Mouse (Mus musculus): ENCODE results near the gene Tceal7. TPM values are rescaled to one million over a fixed set of nuclear protein-coding genes. Genes with fewer than 3 reads are reported as not detected.
"Not testable (repeated sequence)": the region's sequence is repeated elsewhere in the genome, so short reads cannot be mapped to it uniquely, and the experiment has no call there.

Tceal7 gene
- polyA plus RNA-seq, 1 experiment from 2014 or later: 12.1 TPM

DNA sequence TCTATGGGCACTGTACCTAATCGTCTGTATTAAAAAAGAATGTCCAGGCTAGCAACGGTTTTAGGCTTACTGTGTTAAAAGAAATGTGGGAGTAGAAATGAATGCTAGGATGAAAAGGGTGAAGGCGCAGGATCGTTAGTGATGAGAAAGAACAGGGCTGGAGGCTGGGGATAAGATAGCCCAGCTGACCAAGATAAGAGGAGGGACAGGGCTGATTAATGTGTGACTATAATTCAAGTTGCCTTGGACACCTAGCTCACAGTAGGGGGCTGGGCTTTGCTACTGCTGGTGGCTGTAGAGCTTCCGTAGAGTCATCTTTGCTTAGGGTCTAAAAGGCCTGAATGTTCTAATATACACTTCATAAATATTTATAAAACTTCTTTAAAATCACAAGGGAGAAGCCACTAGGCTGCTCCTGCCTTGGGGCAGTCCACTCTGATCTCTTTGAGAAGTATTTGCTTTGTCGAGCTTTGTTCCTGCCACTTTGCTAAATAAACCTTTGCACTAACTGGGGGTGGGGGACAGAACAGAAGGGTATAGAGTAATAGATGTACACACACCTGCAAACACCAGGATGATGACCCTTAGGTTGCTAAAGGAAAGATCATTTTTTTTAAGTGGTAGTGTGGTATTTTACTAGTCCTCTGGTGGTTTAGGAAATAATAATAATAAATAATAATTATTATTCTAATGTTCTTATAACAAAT lies 37.6 kb downstream of the Tceal7 start:
- ATAC-seq (ENCODE audit: insufficient number of reproducible peaks, insufficient read depth, low FRiP score, low TSS enrichment): no peak
- Histone ChIP-seq H3K27ac (no peak overlapping the region), H3K27me3 (no peaks in the 10 kb centered on the region), H3K36me3 (no peaks in the 10 kb centered on the region), H3K9ac (no peak overlapping the region), H3K9me3 (no peaks in the 10 kb centered on the region), H3K4me2 (replicated peaks) (no peak overlapping the region), H3K4me1 (no peaks in the 10 kb centered on the region), H3K4me3 (no peak overlapping the region)
- 75% methylated on average over 6 of the region's 6 CpGs for WGBS

DNA sequence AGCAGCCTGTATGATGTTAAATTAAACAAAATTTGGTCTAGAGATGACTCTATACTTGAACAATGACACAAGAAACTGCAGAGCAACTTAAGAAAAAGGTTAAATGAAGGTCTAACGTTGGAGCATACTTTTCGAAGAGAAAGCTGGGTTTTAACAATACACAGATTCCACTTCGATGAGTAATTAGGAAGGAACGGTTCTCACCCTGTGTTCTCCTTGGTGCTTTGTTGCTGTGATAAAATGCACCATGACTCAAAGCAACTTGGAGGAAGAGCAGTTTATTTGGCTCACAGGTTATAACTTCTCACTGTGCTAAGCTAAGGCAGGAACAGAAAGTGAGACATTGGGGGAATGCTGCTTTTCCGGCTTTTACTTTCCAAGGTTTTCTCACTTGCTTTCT lies 53.1 kb downstream of the Tceal7 start:
- no peaks in the 10 kb centered on the region for H3K27me3 ChIP-seq
- H3K9ac ChIP-seq: no peak overlapping the region
- H3K36me3 ChIP-seq: no peaks in the 10 kb centered on the region
- H3K9me3 ChIP-seq: no peaks in the 10 kb centered on the region
- H3K4me3 ChIP-seq: no peak overlapping the region
- no peak overlapping the region for H3K4me2 ChIP-seq (replicated peaks)
- no peak overlapping the region for H3K27ac ChIP-seq
- 0 out of 2 replicates have a peak, but pooled peaks cover 3% of the 10 kb centered on the region for H3K4me1 ChIP-seq
- no peak for ATAC-seq (ENCODE audit: insufficient number of reproducible peaks, insufficient read depth, low FRiP score, low TSS enrichment)
- 76% methylated on average over 5 of the region's 5 CpGs for WGBS

DNA sequence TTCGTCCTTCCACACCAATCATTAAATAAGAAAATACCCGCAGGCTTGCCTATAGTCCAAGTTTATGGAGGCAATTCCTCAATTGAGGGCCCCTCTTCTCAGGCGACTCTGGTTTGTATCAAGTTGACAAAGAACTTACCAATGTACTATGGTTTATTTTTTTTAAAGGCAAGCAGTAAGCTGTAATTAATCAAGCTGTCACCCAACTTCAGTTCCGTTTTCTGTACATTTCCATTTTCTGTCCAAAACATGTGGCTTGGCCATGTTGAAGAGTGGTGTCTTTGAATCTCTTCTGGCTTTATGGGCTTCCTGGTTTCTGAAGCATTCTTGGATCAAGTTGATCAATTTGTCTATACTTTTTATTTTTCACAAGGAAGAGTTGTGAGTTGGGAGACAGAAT lies 53.6 kb downstream of the Tceal7 start:
- H3K36me3 ChIP-seq: no peaks in the 10 kb centered on the region
- H3K4me2 ChIP-seq (replicated peaks): no peak overlapping the region
- 74% methylated on average over 4 of the region's 4 CpGs for WGBS
- no peak overlapping the region for H3K9ac ChIP-seq
- 0 out of 2 replicates have a peak, but pooled peaks cover 3% of the 10 kb centered on the region for H3K4me1 ChIP-seq
- no peaks in the 10 kb centered on the region for H3K27me3 ChIP-seq
- H3K4me3 ChIP-seq: no peak overlapping the region
- no peak overlapping the region for H3K27ac ChIP-seq
- no peaks in the 10 kb centered on the region for H3K9me3 ChIP-seq
- ATAC-seq (ENCODE audit: insufficient number of reproducible peaks, insufficient read depth, low FRiP score, low TSS enrichment): no peak

DNA sequence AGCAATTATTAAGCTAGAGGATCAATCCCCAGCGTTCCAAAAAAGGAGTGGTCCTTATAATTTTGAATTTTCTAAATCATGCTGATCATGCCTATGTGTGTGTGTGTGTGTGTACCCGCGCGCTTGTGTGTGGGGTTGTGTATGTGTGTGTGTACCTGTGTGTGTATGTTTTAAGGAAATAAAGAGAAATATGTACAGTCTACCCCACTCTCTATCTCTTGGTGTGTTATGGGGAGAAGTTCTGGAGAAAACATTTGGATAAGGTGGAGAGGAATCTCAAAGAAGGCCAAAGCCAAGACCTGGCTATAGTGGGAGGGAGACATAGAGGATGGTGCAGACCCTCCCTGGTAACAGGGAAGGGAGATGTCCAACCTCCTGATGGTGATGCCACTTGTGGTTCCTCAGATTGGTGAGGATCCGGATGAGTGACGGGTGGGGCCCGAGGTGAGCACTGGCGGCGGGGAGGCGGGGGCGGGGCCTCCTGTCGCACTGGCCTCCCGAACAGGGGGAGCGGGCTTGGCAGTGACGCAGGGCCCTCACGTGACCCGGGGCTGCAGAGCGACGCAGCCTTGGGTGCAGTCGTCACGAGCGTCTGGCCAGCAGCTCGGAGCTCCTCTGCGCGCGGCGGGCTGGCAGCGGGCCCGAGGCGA lies 55.3 kb downstream of the Tceal7 start, which contains the start of gene Bex3:
Gene Bex3, plus strand, starts transcription at position 511 of the 650 bp plus-strand sequence.
- not testable (repeated sequence) for H3K27me3 ChIP-seq, H3K4me1 ChIP-seq, H3K9me3 ChIP-seq, H3K36me3 ChIP-seq, H3K27ac ChIP-seq
- Histone ChIP-seq H3K4me2 (replicated peaks) (peak within 1 kb of the TSS; percentile 41), H3K4me3 (peak within 1 kb of the TSS; percentile 41), H3K9ac (peak within 1 kb of the TSS; percentile 55)
- peak; percentile 97 for ATAC-seq (ENCODE audit: insufficient number of reproducible peaks, insufficient read depth, low FRiP score, low TSS enrichment)
- WGBS: 57% methylated on average over 7 of the region's 30 CpGs

DNA sequence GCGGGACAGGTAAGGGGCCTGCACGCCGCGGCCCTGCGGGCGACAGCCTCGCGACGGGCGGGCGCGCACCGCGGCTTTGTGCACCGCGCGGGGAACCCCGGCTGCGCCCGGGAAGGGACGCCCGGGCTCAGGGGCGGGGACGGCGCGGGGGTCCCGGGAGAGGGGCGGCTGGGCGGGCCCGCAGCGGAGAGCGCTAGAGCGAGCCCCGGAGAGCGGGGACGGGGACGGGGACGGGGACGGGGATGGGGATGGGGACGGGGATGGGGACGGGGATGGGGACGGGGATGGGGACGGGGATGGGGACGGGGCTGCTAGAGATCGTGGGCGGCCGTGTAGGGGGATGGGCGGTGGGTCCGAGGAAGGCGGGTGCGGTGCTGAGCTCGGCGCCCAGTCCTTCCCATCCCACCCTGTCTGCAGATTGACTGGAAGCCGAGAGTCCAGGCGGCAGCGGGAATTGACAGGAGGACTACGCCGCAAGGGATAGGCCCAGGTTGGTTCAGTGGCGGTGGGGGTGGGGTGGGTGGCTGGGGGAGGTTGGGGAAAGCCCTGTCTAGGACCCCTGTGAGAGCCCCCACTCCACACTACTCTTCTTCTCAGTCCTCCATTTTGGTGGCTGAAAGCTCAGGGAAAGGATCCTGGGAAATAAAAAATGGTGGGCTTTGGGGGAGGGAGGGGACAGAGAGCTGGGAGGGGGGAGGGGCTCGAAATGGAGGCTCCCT lies 56.0 kb downstream of the Tceal7 start:
- ATAC-seq (ENCODE audit: insufficient number of reproducible peaks, insufficient read depth, low FRiP score, low TSS enrichment): peak; percentile 78
- peak overlapping the region; percentile 41 for H3K4me3 ChIP-seq
- H3K27ac ChIP-seq, H3K27me3 ChIP-seq, H3K36me3 ChIP-seq, H3K4me1 ChIP-seq, H3K9me3 ChIP-seq: not testable (repeated sequence)
- peak overlapping the region; percentile 41 for H3K4me2 ChIP-seq (replicated peaks)
- H3K9ac ChIP-seq: peak overlapping the region; percentile 55
- WGBS: 12% methylated on average over 17 of the region's 60 CpGs

DNA sequence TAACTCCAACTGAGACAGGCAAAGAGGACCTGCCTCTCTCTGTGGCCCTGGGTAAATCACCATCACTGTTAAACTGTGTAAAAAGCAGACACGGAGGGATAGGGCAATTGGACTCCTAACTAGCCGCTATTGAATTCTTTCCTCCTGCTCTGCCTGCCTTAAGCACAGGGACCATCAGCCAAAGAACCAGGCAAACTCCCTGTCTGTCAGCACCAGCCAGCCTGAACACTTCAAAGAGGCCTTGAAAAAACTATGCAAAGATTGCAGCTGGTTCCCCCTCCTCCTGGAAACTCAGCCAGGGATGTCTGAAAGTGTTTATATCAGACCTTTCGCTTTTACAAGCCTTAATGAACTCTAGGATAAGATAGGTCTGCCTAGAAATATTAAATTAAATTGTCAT lies 60.0 kb downstream of the Tceal7 start:
- no peak for ATAC-seq (ENCODE audit: insufficient number of reproducible peaks, insufficient read depth, low FRiP score, low TSS enrichment)
- Histone ChIP-seq H3K27me3 (no peaks in the 10 kb centered on the region), H3K9me3 (no peaks in the 10 kb centered on the region), H3K4me3 (no peak overlapping the region), H3K36me3 (no peaks in the 10 kb centered on the region), H3K9ac (no peak overlapping the region), H3K4me2 (replicated peaks) (no peak overlapping the region), H3K27ac (no peak overlapping the region), H3K4me1 (0 out of 2 replicates have a peak, but pooled peaks cover 3% of the 10 kb centered on the region)
- 16% methylated on average over 3 of the region's 3 CpGs for WGBS

DNA sequence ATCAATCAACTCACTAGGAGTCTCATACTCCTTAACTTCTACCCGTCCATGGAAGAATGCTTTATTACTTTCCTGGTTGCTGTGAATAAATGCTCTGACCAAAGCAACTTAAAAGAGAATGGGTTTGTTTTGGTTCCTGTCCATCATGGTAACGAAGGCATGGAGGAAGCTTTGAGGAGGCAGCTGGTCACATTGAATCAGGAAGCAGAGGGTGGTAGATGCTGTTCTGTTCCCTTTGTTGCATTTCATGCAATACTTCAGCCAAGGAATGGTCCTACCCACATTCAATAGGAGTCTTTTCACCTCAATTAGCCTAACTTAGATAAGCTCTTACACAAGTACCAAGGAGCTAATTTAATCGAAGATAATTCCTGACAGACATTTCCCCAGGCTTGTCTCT lies 60.8 kb downstream of the Tceal7 start:
- Histone ChIP-seq H3K36me3 (no peaks in the 10 kb centered on the region), H3K27ac (no peak overlapping the region), H3K9me3 (no peaks in the 10 kb centered on the region), H3K4me2 (replicated peaks) (no peak overlapping the region), H3K9ac (no peak overlapping the region), H3K27me3 (no peaks in the 10 kb centered on the region), H3K4me3 (no peak overlapping the region), H3K4me1 (0 out of 2 replicates have a peak, but pooled peaks cover 3% of the 10 kb centered on the region)
- WGBS: 40% methylated on average over 3 of the region's 3 CpGs
- no peak for ATAC-seq (ENCODE audit: insufficient number of reproducible peaks, insufficient read depth, low FRiP score, low TSS enrichment)

Small RNA genes within 50 kb of the gene (microRNA-seq; reads per million reads assigned to microRNA genes)
- gene Mir6383: not detected

Other genes starting within 250 kb of the Tceal7 start
- 94.5 and 101 TPM in 2 replicates for gene Arxes2, start 221.0 kb upstream of the Tceal7 start, polyA plus RNA-seq (2016; fragmentation: Nextera tagmentation; extraction: Ambion mirVana)
- 46.1 and 49.2 TPM in 2 replicates for gene Arxes1, start 181.4 kb upstream of the Tceal7 start, polyA plus RNA-seq (2016; fragmentation: Nextera tagmentation; extraction: Ambion mirVana)
- gene Bex2, start 146.5 kb upstream of the Tceal7 start, polyA plus RNA-seq (2016; fragmentation: Nextera tagmentation; extraction: Ambion mirVana): 192 and 203 TPM in 2 replicates
- gene Nxf3, start 129.5 kb upstream of the Tceal7 start, polyA plus RNA-seq (2016; fragmentation: Nextera tagmentation; extraction: Ambion mirVana): 0.10 TPM in 1 of 2 replicates, not detected in the other
- 68.5 and 68.7 TPM in 2 replicates for gene Bex4, start 75.8 kb upstream of the Tceal7 start, polyA plus RNA-seq (2016; fragmentation: Nextera tagmentation; extraction: Ambion mirVana)
- gene Tceal8, start 42.4 kb upstream of the Tceal7 start, polyA plus RNA-seq (2016; fragmentation: Nextera tagmentation; extraction: Ambion mirVana): 191 and 215 TPM in 2 replicates
- 9.8 and 10.9 TPM in 2 replicates for gene Tceal5, start 10.9 kb upstream of the Tceal7 start, polyA plus RNA-seq (2016; fragmentation: Nextera tagmentation; extraction: Ambion mirVana)
- gene Bex1, start 734 bp downstream of the Tceal7 start, polyA plus RNA-seq (2016; fragmentation: Nextera tagmentation; extraction: Ambion mirVana): 86.3 and 86.5 TPM in 2 replicates
- 593 and 600 TPM in 2 replicates for gene Tceal9, start 30.3 kb downstream of the Tceal7 start, polyA plus RNA-seq (2016; fragmentation: Nextera tagmentation; extraction: Ambion mirVana)
- gene Bex3, start 55.5 kb downstream of the Tceal7 start, polyA plus RNA-seq (2016; fragmentation: Nextera tagmentation; extraction: Ambion mirVana): 585 and 595 TPM in 2 replicates

Data from embryonic facial prominence, embryonic 12.5 days (tissue).